Mouse (Mus musculus) bone marrow macrophage, adult 2 months (primary cell): ENCODE measurements around the gene Cog7.

Source experiments
- CTCF ChIP-seq: IDR thresholded peaks from 2 replicates; pipeline ENCODE4 v1.5.1; 2012; ENCODE audit warnings: low read depth, mild to moderate bottlenecking, low read length, moderate library complexity
- POLR2A ChIP-seq: IDR thresholded peaks from 2 replicates; pipeline ENCODE4 v1.6.1; 2012; ENCODE audit warnings: mild to moderate bottlenecking, low read depth, low read length, borderline replicate concordance

DNA sequence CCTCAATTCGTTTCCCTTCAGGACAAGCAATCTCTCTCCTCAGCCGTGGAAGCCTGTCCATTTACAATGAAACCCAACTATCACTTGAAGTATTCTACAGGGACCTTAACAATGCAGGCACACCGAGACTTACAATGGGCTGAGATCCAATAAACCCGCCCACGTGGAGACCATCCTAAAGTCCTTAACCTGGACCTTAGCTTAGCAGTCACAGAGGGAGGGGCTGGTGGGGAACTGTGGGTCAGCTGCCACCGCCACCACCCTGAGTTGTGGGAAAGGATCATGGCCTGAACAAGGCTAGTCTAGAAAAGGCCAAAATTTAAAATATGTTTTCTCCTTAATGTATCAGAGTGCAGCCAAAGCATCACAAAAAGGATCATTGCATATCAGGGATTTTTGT lies 42.3 kb downstream of the Cog7 start:
- TF ChIP-seq POLR2A, result no peak
- TF ChIP-seq CTCF, result no peak
